Mouse (Mus musculus): ENCODE results near the gene Ccdc85c. TPM values are rescaled to one million over a fixed set of nuclear protein-coding genes. Genes with fewer than 3 reads are reported as not detected.
A peak's percentile ranks its signal among the peaks of the same experiment; 100 is the strongest.

The Ccdc85c gene
- total RNA-seq, 2 experiments from 2014 or later: 32.8 to 34.4 TPM

DNA sequence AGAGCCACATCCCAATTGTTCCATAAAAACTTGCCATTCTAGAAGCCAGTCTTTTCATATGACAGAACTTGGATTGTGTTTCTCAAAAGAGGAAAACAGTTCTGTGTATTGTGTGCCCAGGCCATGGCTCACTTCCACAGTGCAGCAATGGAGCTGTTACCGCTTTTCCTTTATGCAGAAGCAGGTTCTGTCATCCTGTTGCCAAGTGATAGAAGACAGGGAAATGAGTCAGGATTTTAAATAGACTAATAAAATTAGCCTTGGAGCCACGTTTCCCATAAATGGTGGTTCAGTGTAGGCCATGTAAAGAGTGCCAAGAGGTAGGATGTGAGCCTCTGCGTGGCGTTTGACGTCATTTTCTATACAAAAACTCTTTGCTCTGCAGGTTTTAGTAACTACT is 81.3 kb downstream of the Ccdc85c start:
- intact Hi-C loops (cut with DNase I): no loop called here
- peak; percentile 36 to 41 for DNase-seq

GRCm38 (mm10) chr12:108187541-108188091 is 87.6 kb downstream of the Ccdc85c start:
- intact Hi-C loops (cut with DNase I): no loop called here
- no peak for DNase-seq

- DNase-seq: no peak
- intact Hi-C loops (cut with DNase I): no loop called here
These were observed 93.5 kb downstream of the Ccdc85c start for GRCm38 (mm10) chr12:108181716-108182115.

- peak; percentile 100 for DNase-seq
- intact Hi-C loops (cut with DNase I): no loop called here
These were observed 95.6 kb downstream of the Ccdc85c start, which contains the start of gene Ccnk for GRCm38 (mm10) chr12:108179321-108180266. Ccnk (plus strand) TSS chr12:108179579.

DNA sequence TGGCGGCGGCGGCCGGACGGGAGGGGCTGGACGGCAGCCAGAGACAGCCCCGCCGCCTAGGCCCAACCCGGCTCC is 96.1 kb downstream of the Ccdc85c start, which contains the start of gene Setd3:
TSS of gene Setd3 (minus strand) at position 69 of the 75 bp plus-strand sequence.
- intact Hi-C loops (cut with DNase I): no loop called here
- no peak for DNase-seq

GRCm38 (mm10) chr12:108178331-108179245 is 96.6 kb downstream of the Ccdc85c start:
- intact Hi-C loops (cut with DNase I): no loop called here

DNA sequence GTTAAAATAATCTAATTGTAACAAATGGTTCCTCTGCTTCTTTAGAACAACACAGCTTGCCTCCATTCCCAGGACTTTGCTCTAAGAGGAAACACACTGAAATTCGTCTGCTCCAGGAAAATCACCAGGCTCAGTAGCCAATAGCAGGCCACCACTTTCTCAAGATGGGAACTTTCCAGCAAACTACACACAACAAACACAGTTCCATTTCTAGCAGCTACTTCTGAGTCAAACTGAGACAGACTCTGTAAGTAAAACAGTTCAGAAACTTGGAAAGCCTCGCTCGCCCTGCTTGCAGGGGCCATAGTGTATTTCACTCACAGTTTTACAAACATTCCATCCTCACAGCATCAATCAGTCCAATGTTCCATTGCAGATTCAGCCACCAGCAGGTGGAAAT is 98.9 kb downstream of the Ccdc85c start:
- no peak for DNase-seq
- intact Hi-C loops (cut with DNase I): no loop called here

More at GRCm38 (mm10) chr12:108178331-108179245, 96.6 kb downstream of the Ccdc85c start:
- DNase-seq: peak; percentile 66 to 70

GRCm38 (mm10) chr12:108174606-108175505 is 100.4 kb downstream of the Ccdc85c start:
- intact Hi-C loops (cut with DNase I): no loop called here
- DNase-seq: no peak

- DNase-seq: no peak
- intact Hi-C loops (cut with DNase I): no loop called here
These were observed 102.6 kb downstream of the Ccdc85c start for GRCm38 (mm10) chr12:108172639-108173038.

DNA sequence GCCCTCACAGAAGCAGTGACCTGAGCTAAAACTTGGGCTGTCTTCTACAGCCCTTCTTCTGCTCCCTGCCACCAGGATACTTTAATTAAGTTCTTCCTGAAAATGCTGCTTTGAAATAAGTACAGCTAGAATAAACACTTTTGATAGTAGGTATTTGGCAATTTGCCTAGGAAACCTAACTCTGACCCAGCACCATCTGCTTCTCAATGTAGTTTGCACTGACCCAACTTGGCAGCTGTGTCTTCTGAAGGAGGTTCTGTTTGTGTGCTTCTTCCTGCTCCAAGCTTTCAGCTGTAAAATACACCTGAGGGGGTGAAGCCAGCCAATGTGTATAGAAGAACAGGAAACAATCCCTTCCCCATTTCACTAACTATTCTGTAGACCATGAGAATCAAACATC is 103.9 kb downstream of the Ccdc85c start:
- no peak for DNase-seq
- intact Hi-C loops (cut with DNase I): no loop called here

GRCm38 (mm10) chr12:108170467-108170866 is 104.8 kb downstream of the Ccdc85c start:
- no peak for DNase-seq
- intact Hi-C loops (cut with DNase I): no loop called here

DNA sequence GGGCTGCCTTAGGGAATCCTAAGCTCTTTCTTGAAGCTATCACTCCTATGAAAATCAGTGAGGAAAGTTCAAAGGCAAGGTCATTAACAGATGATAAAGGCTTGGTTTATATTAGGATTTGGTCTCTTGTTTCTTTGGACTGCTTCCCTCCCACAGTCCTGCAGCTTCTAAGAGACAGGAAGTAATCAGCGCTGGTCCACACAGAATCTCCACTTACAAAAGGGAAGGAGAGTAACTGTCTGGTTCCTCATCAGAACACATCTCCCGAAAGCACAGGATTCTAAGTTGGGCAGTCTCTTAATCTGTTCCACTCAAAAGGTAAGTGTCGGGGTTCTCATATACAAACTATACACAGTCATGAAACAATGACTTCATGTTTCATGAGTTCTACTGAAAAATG is 106.3 kb downstream of the Ccdc85c start:
- DNase-seq: no peak
- intact Hi-C loops (cut with DNase I): no loop called here

DNA sequence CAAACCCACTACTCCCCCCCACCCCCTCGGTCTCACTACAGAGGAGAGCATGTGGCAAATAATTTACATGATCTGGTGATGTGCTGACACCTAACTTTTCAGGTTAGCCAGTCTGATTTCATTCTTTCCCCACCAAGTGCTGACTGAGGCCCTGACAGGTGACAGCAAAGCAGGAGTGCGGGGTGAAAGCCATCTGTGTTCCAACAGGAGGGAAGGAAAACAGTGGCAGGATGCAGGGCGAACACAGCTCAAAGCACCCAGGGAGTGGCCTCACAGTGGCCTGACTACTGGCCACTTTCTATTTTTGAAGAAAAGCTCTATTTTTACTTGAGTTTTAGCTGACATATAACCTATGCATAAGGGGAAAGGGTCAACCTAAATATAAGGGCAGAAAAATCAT is 111.5 kb downstream of the Ccdc85c start:
- intact Hi-C loops (cut with DNase I): no loop called here
- DNase-seq: no peak

GRCm38 (mm10) chr12:108162036-108162435 is 113.2 kb downstream of the Ccdc85c start:
- intact Hi-C loops (cut with DNase I): no loop called here
- peak in 1 of 2 experiments; percentile 27 for DNase-seq

DNA sequence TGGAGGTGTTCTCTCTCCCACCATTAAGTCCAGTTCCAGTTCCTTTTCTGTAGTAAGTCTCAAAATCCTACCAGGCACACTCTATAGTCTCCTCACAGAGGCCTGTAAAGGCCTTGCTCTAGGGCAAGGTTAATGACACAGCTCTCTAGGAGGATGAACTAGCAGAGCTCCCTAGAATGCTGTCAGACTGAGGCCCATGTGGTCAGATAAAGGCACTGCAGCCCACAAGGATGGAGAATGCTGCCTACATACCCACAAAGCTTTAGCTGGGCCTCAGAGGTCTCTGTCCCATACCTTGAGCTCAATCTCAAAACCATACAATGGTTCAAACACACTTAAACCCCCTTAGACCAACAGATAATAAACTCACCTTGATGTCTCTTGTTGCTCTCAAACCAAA is 115.4 kb downstream of the Ccdc85c start:
- DNase-seq: no peak
- intact Hi-C loops (cut with DNase I): no loop called here

Other genes starting within 250 kb of the Ccdc85c start
- 10 to 100 TPM; 77.6 to 79.3 TPM for gene Setd3, start 96.1 kb downstream of the Ccdc85c start, total RNA-seq (2021)
- 10 to 100 TPM; 29.0 to 30.6 TPM for gene Ccnk, start 95.8 kb downstream of the Ccdc85c start, total RNA-seq (2021)
- 1 to 10 TPM; 1.5 to 3.2 TPM for gene Hhipl1, start 30.8 kb upstream of the Ccdc85c start, total RNA-seq (2021)
- 1 to 10 TPM in 1 of 2 experiments, under 1 TPM in 1; 0.69 to 2.3 TPM for gene Cyp46a1, start 59.0 kb upstream of the Ccdc85c start, total RNA-seq (2021)
- gene Eml1, start 95.5 kb upstream of the Ccdc85c start, total RNA-seq (2021): 10 to 100 TPM; 82.1 to 94.6 TPM